Mouse (Mus musculus) midbrain, embryonic 14.5 days (tissue): ENCODE results near the gene Lims1. TPM values are rescaled to one million over a fixed set of nuclear protein-coding genes. Genes with fewer than 3 reads are reported as not detected.

ENCODE experiments used
- ATAC-seq: fragments of 200-750 bp; cut with Nextera tagmentation; 2 replicates; pipeline ENCODE4 v1.8.0; 2017; ENCODE audit warnings: moderate number of reproducible peaks, moderate library complexity; ENCODE audit not compliant: low FRiP score, low TSS enrichment
- DNase-seq: peaks from one replicate; pipeline ENCODE4 v3.0.0-alpha.2; 2015
- H3K27ac ChIP-seq: fragments of 300-500 bp; sonication (generic); replicated peaks from 2 replicates; pipeline ENCODE4 v1.5.1; 2014; ENCODE audit warnings: mild to moderate bottlenecking, low read depth, low read length, moderate library complexity
- H3K27me3 ChIP-seq: fragments of 300-500 bp; sonication (generic); 2 replicates; pipeline ENCODE4 v1.6.1; 2014; ENCODE audit warnings: low read length, control low read depth, mixed read lengths; ENCODE audit not compliant: control insufficient read depth, insufficient read depth
- H3K36me3 ChIP-seq: fragments of 300-500 bp; sonication (generic); 2 replicates; pipeline ENCODE4 v1.6.1; 2014; ENCODE audit warnings: low read length, control low read depth; ENCODE audit not compliant: control insufficient read depth, insufficient read depth
- H3K4me1 ChIP-seq: fragments of 300-500 bp; sonication (generic); 2 replicates; pipeline ENCODE4 v1.6.1; 2014; ENCODE audit warnings: mild to moderate bottlenecking, antibody characterized with exemption, low read length, control low read depth; ENCODE audit not compliant: control insufficient read depth, insufficient read depth
- H3K4me2 ChIP-seq: fragments of 300-500 bp; sonication (generic); 2 replicates; pipeline ENCODE4 v1.6.1; 2014; ENCODE audit warnings: mild to moderate bottlenecking, low read length, moderate library complexity
- H3K4me3 ChIP-seq: fragments of 300-500 bp; sonication (generic); replicated peaks from 2 replicates; pipeline ENCODE4 v1.5.1; 2014; ENCODE audit warnings: low read depth, low read length
- H3K9ac ChIP-seq: fragments of 300-500 bp; sonication (generic); replicated peaks from 2 replicates; pipeline ENCODE4 v1.6.1; 2014; ENCODE audit warnings: mild to moderate bottlenecking, low read length, moderate library complexity
- H3K9me3 ChIP-seq: fragments of 300-500 bp; sonication (generic); 2 replicates; pipeline ENCODE4 v1.6.1; 2016; ENCODE audit warnings: low read length, control low read depth, mixed read lengths; ENCODE audit not compliant: control insufficient read depth
- WGBS: fragments of 180-500 bp; shearing (Covaris S2); extraction: QIAGEN DNeasy Blood & Tissue Kit; methylation state at CpG from one replicate; pipeline ENCODE4 v1.1.7; 2014; 5-methylcytosine and 5-hydroxymethylcytosine counted together
- polyA plus RNA-seq: library from polyadenylated mRNA; unstranded; fragments of >200 nt; fragmentation: Nextera tagmentation; extraction: Ambion mirVana; gene quantifications from 2 replicates; pipeline ENCODE4 v1.2.1, GENCODE M21; 2014

The Lims1 gene
- 47.7 and 54.1 TPM in 2 replicates for polyA plus RNA-seq

GRCm38 (mm10) chr10:58323028-58323991 lies at the start of gene Lims1:
Lims1 (plus strand) TSS chr10:58323466.
- H3K4me1 ChIP-seq: peaks cover 20% of the 10 kb centered on the region
- H3K27me3 ChIP-seq: no peaks in the 10 kb centered on the region
- peak within 1 kb of the TSS; percentile 82 for H3K9ac ChIP-seq
- no peaks in the 10 kb centered on the region for H3K36me3 ChIP-seq
- WGBS: under 1% methylated on average over 82 of the region's 86 CpGs
- no peaks in the 10 kb centered on the region for H3K9me3 ChIP-seq
- peak; percentile 99 for DNase-seq
- H3K4me3 ChIP-seq: peak within 1 kb of the TSS; percentile 80
- peak; percentile 98 for ATAC-seq
- H3K4me2 ChIP-seq: peak within 1 kb of the TSS; percentile 64
- H3K27ac ChIP-seq: peak within 1 kb of the TSS; percentile 81

- no peaks in the 10 kb centered on the region for H3K4me1 ChIP-seq
Observed at GRCm38 (mm10) chr10:58282238-58282637, 41.0 kb upstream of the Lims1 start.

GRCm38 (mm10) chr10:58290742-58291141 lies 32.5 kb upstream of the Lims1 start:
- WGBS: 95% methylated on average over 3 of the region's 3 CpGs
- no peaks in the 10 kb centered on the region for H3K9me3 ChIP-seq

More at GRCm38 (mm10) chr10:58282238-58282637, 41.0 kb upstream of the Lims1 start:
- no peak overlapping the region for H3K4me2 ChIP-seq
- ATAC-seq (no peak), DNase-seq (no peak)
- H3K36me3 ChIP-seq: peaks cover 79% of the 10 kb centered on the region
- H3K9me3 ChIP-seq: no peaks in the 10 kb centered on the region
- H3K9ac ChIP-seq: no peak overlapping the region
- H3K27ac ChIP-seq: no peak overlapping the region
- no peaks in the 10 kb centered on the region for H3K27me3 ChIP-seq
- H3K4me3 ChIP-seq: no peak overlapping the region
- 95% methylated on average over 7 of the region's 7 CpGs for WGBS

GRCm38 (mm10) chr10:58294246-58294645 lies 29.0 kb upstream of the Lims1 start:
- H3K4me3 ChIP-seq: no peak overlapping the region
- no peak overlapping the region for H3K27ac ChIP-seq
- no peaks in the 10 kb centered on the region for H3K27me3 ChIP-seq
- H3K4me2 ChIP-seq: no peak overlapping the region
- 96% methylated on average over 3 of the region's 3 CpGs for WGBS
- ATAC-seq: no peak
- no peaks in the 10 kb centered on the region for H3K4me1 ChIP-seq
- no peak for DNase-seq
- no peak overlapping the region for H3K9ac ChIP-seq
- H3K36me3 ChIP-seq: peaks cover 93% of the 10 kb centered on the region
- H3K9me3 ChIP-seq: no peaks in the 10 kb centered on the region

More at GRCm38 (mm10) chr10:58290742-58291141, 32.5 kb upstream of the Lims1 start:
- Histone ChIP-seq H3K4me3 (no peak overlapping the region), H3K4me1 (no peaks in the 10 kb centered on the region), H3K9ac (no peak overlapping the region), H3K4me2 (no peak overlapping the region), H3K36me3 (peaks cover 92% of the 10 kb centered on the region), H3K27ac (no peak overlapping the region), H3K27me3 (no peaks in the 10 kb centered on the region)
- DNase-seq: no peak
- ATAC-seq: no peak

GRCm38 (mm10) chr10:58295605-58296004 lies 27.7 kb upstream of the Lims1 start:
- DNase-seq: no peak

GRCm38 (mm10) chr10:58304996-58305395 lies 18.3 kb upstream of the Lims1 start:
- Histone ChIP-seq H3K27me3 (no peaks in the 10 kb centered on the region), H3K9ac (no peak overlapping the region), H3K36me3 (peaks cover 54% of the 10 kb centered on the region), H3K9me3 (no peaks in the 10 kb centered on the region), H3K27ac (no peak overlapping the region), H3K4me3 (no peak overlapping the region), H3K4me1 (no peaks in the 10 kb centered on the region), H3K4me2 (no peak overlapping the region)
- no peak for DNase-seq
- no peak for ATAC-seq
- WGBS: 95% methylated on average over 7 of the region's 7 CpGs

More at GRCm38 (mm10) chr10:58295605-58296004, 27.7 kb upstream of the Lims1 start:
- H3K4me1 ChIP-seq: no peaks in the 10 kb centered on the region
- no peak overlapping the region for H3K27ac ChIP-seq
- WGBS: 96% methylated on average over 3 of the region's 3 CpGs
- no peak overlapping the region for H3K4me3 ChIP-seq
- no peak for ATAC-seq
- H3K9me3 ChIP-seq: no peaks in the 10 kb centered on the region
- peaks cover 96% of the 10 kb centered on the region for H3K36me3 ChIP-seq
- no peak overlapping the region for H3K4me2 ChIP-seq
- H3K9ac ChIP-seq: no peak overlapping the region
- H3K27me3 ChIP-seq: no peaks in the 10 kb centered on the region

- Histone ChIP-seq H3K4me2 (no peak overlapping the region), H3K4me1 (no peaks in the 10 kb centered on the region), H3K27me3 (no peaks in the 10 kb centered on the region), H3K9ac (no peak overlapping the region), H3K9me3 (no peaks in the 10 kb centered on the region), H3K27ac (no peak overlapping the region), H3K4me3 (no peak overlapping the region), H3K36me3 (peaks cover 46% of the 10 kb centered on the region)
- 96% methylated on average over 3 of the region's 3 CpGs for WGBS
- DNase-seq (no peak), ATAC-seq (no peak)
Observed at GRCm38 (mm10) chr10:58306897-58307296, 16.4 kb upstream of the Lims1 start.

- no peak overlapping the region for H3K9ac ChIP-seq
- H3K36me3 ChIP-seq: peaks cover 25% of the 10 kb centered on the region
- no peaks in the 10 kb centered on the region; the same call in 1 of the 2 replicates for H3K9me3 ChIP-seq
- no peak overlapping the region for H3K27ac ChIP-seq
- 76% methylated on average over 1 of the region's 1 CpGs for WGBS
- DNase-seq: no peak
- no peaks in the 10 kb centered on the region for H3K27me3 ChIP-seq
- H3K4me1 ChIP-seq: no peaks in the 10 kb centered on the region
- no peak overlapping the region for H3K4me2 ChIP-seq
- no peak overlapping the region for H3K4me3 ChIP-seq
- ATAC-seq: no peak
Observed at GRCm38 (mm10) chr10:58310791-58311190, 12.5 kb upstream of the Lims1 start.
